Mouse (Mus musculus): ENCODE measurements at regions not wholly inside any gene's neighbourhood (a gene's known extent, or its start where the extent isn't known, plus 50 kb on each side); places are given as distances from the start of the nearest gene placed in this dataset.

GRCm38 (mm10) chr3:137019971-137020634 lies 320.8 kb upstream of the Emcn start:
- Histone ChIP-seq H3K4me3 (ENCODE audit: control insufficient read depth in 1 of 2, insufficient read depth in 1 of 2, low read depth in 1 of 2, low read length in 2 of 2) (no peak overlapping the region), H3K4me1 (ENCODE audit: control insufficient read depth in 2 of 2, insufficient read depth in 2 of 2, low read length in 2 of 2) (no peaks in the 10 kb centered on the region), H3K9ac (ENCODE audit: low read length) (no peak overlapping the region), H3K27ac (replicated peaks in 1 of 2; ENCODE audit: control insufficient read depth in 1 of 2, insufficient read depth in 1 of 2, low read depth in 2 of 2, low read length in 2 of 2) (no peak overlapping the region), H3K27me3 (ENCODE audit: control insufficient read depth, insufficient read depth, low read length) (no peaks in the 10 kb centered on the region), H3K36me3 (ENCODE audit: control insufficient read depth, insufficient read depth, low read length) (no peaks in the 10 kb centered on the region), H3K9me3 (ENCODE audit: control insufficient read depth, low read length) (no peaks in the 10 kb centered on the region), H3K4me2 (ENCODE audit: low read length) (no peak overlapping the region)
- ATAC-seq (ENCODE audit: insufficient number of reproducible peaks, insufficient read depth, low FRiP score, low read depth), result no peak
- 67% methylated on average over 3 of the region's 3 CpGs for WGBS

GRCm38 (mm10) chr3:137029546-137029945 lies 311.3 kb upstream of the Emcn start:
- no peak for ATAC-seq (ENCODE audit: insufficient number of reproducible peaks, insufficient read depth, low FRiP score, low read depth)
- Histone ChIP-seq H3K36me3 (ENCODE audit: control insufficient read depth, insufficient read depth, low read length) (no peaks in the 10 kb centered on the region), H3K9me3 (ENCODE audit: control insufficient read depth, low read length) (no peaks in the 10 kb centered on the region), H3K27ac (replicated peaks in 1 of 2; ENCODE audit: control insufficient read depth in 1 of 2, insufficient read depth in 1 of 2, low read depth in 2 of 2, low read length in 2 of 2) (no peak overlapping the region), H3K4me2 (ENCODE audit: low read length) (no peak overlapping the region), H3K27me3 (ENCODE audit: control insufficient read depth, insufficient read depth, low read length) (no peaks in the 10 kb centered on the region), H3K4me1 (ENCODE audit: control insufficient read depth in 2 of 2, insufficient read depth in 2 of 2, low read length in 2 of 2) (no peaks in the 10 kb centered on the region), H3K9ac (ENCODE audit: low read length) (no peak overlapping the region), H3K4me3 (ENCODE audit: control insufficient read depth in 1 of 2, insufficient read depth in 1 of 2, low read depth in 1 of 2, low read length in 2 of 2) (no peak overlapping the region)
- 88% methylated on average over 2 of the region's 2 CpGs for WGBS

- no peaks in the 10 kb centered on the region for H3K9me3 ChIP-seq (ENCODE audit: control insufficient read depth, low read length)
- no peaks in the 10 kb centered on the region for H3K36me3 ChIP-seq (ENCODE audit: control insufficient read depth, insufficient read depth, low read length)
- WGBS, result 65% methylated on average over 2 of the region's 2 CpGs
- ATAC-seq (ENCODE audit: insufficient number of reproducible peaks, insufficient read depth, low FRiP score, low read depth), result no peak
- H3K27ac ChIP-seq (replicated peaks in 1 of 2; ENCODE audit: control insufficient read depth in 1 of 2, insufficient read depth in 1 of 2, low read depth in 2 of 2, low read length in 2 of 2), result no peak overlapping the region
- no peak overlapping the region for H3K4me2 ChIP-seq (ENCODE audit: low read length)
- H3K4me1 ChIP-seq (ENCODE audit: control insufficient read depth in 2 of 2, insufficient read depth in 2 of 2, low read length in 2 of 2), result no peaks in the 10 kb centered on the region
- H3K27me3 ChIP-seq (ENCODE audit: control insufficient read depth, insufficient read depth, low read length), result no peaks in the 10 kb centered on the region
- H3K9ac ChIP-seq (ENCODE audit: low read length), result no peak overlapping the region
- no peak overlapping the region for H3K4me3 ChIP-seq (ENCODE audit: control insufficient read depth in 1 of 2, insufficient read depth in 1 of 2, low read depth in 1 of 2, low read length in 2 of 2)
Observed at GRCm38 (mm10) chr3:137032802-137033201, 308.1 kb upstream of the Emcn start.

GRCm38 (mm10) chr3:137039638-137040037 lies 301.2 kb upstream of the Emcn start:
- Histone ChIP-seq H3K9ac (ENCODE audit: low read length) (no peak overlapping the region), H3K4me2 (ENCODE audit: low read length) (no peak overlapping the region), H3K27me3 (ENCODE audit: control insufficient read depth, insufficient read depth, low read length) (no peaks in the 10 kb centered on the region), H3K4me3 (ENCODE audit: control insufficient read depth in 1 of 2, insufficient read depth in 1 of 2, low read depth in 1 of 2, low read length in 2 of 2) (no peak overlapping the region), H3K36me3 (ENCODE audit: control insufficient read depth, insufficient read depth, low read length) (no peaks in the 10 kb centered on the region), H3K4me1 (ENCODE audit: control insufficient read depth in 2 of 2, insufficient read depth in 2 of 2, low read length in 2 of 2) (no peaks in the 10 kb centered on the region), H3K27ac (replicated peaks in 1 of 2; ENCODE audit: control insufficient read depth in 1 of 2, insufficient read depth in 1 of 2, low read depth in 2 of 2, low read length in 2 of 2) (no peak overlapping the region), H3K9me3 (ENCODE audit: control insufficient read depth, low read length) (no peaks in the 10 kb centered on the region)
- ATAC-seq (ENCODE audit: insufficient number of reproducible peaks, insufficient read depth, low FRiP score, low read depth), result no peak
- 63% methylated on average over 8 of the region's 8 CpGs for WGBS

GRCm38 (mm10) chr3:137056544-137057224 lies 284.2 kb upstream of the Emcn start:
- ATAC-seq (ENCODE audit: insufficient number of reproducible peaks, insufficient read depth, low FRiP score, low read depth), result no peak
- Histone ChIP-seq H3K4me3 (ENCODE audit: control insufficient read depth in 1 of 2, insufficient read depth in 1 of 2, low read depth in 1 of 2, low read length in 2 of 2) (no peak overlapping the region), H3K36me3 (ENCODE audit: control insufficient read depth, insufficient read depth, low read length) (no peaks in the 10 kb centered on the region), H3K9me3 (ENCODE audit: control insufficient read depth, low read length) (no peaks in the 10 kb centered on the region), H3K27ac (replicated peaks in 1 of 2; ENCODE audit: control insufficient read depth in 1 of 2, insufficient read depth in 1 of 2, low read depth in 2 of 2, low read length in 2 of 2) (no peak overlapping the region), H3K4me1 (ENCODE audit: control insufficient read depth in 2 of 2, insufficient read depth in 2 of 2, low read length in 2 of 2) (no peaks in the 10 kb centered on the region; a peak in 1 of 4 replicates), H3K4me2 (ENCODE audit: low read length) (no peak overlapping the region), H3K27me3 (ENCODE audit: control insufficient read depth, insufficient read depth, low read length) (no peaks in the 10 kb centered on the region), H3K9ac (ENCODE audit: low read length) (no peak overlapping the region)
- WGBS, result 80% methylated on average over 6 of the region's 6 CpGs

GRCm38 (mm10) chr3:137057225-137057910 lies 283.5 kb upstream of the Emcn start:
- Histone ChIP-seq H3K36me3 (ENCODE audit: control insufficient read depth, insufficient read depth, low read length) (no peaks in the 10 kb centered on the region), H3K4me2 (ENCODE audit: low read length) (no peak overlapping the region), H3K27me3 (ENCODE audit: control insufficient read depth, insufficient read depth, low read length) (no peaks in the 10 kb centered on the region), H3K4me3 (ENCODE audit: control insufficient read depth in 1 of 2, insufficient read depth in 1 of 2, low read depth in 1 of 2, low read length in 2 of 2) (no peak overlapping the region), H3K9ac (ENCODE audit: low read length) (no peak overlapping the region), H3K27ac (replicated peaks in 1 of 2; ENCODE audit: control insufficient read depth in 1 of 2, insufficient read depth in 1 of 2, low read depth in 2 of 2, low read length in 2 of 2) (no peak overlapping the region), H3K9me3 (ENCODE audit: control insufficient read depth, low read length) (no peaks in the 10 kb centered on the region), H3K4me1 (ENCODE audit: control insufficient read depth in 2 of 2, insufficient read depth in 2 of 2, low read length in 2 of 2) (no peaks in the 10 kb centered on the region; a peak in 1 of 4 replicates)
- WGBS, result 68% methylated on average over 6 of the region's 6 CpGs
- no peak for ATAC-seq (ENCODE audit: insufficient number of reproducible peaks, insufficient read depth, low FRiP score, low read depth)

GRCm38 (mm10) chr3:137057911-137058260 lies 283.0 kb upstream of the Emcn start:
- 71% methylated on average over 4 of the region's 4 CpGs for WGBS
- no peak for ATAC-seq (ENCODE audit: insufficient number of reproducible peaks, insufficient read depth, low FRiP score, low read depth)

More at GRCm38 (mm10) chr3:137057911-137058260, 283.0 kb upstream of the Emcn start:
- no peak overlapping the region for H3K4me3 ChIP-seq (ENCODE audit: control insufficient read depth in 1 of 2, insufficient read depth in 1 of 2, low read depth in 1 of 2, low read length in 2 of 2)
- H3K27ac ChIP-seq (replicated peaks in 1 of 2; ENCODE audit: control insufficient read depth in 1 of 2, insufficient read depth in 1 of 2, low read depth in 2 of 2, low read length in 2 of 2), result no peak overlapping the region
- no peaks in the 10 kb centered on the region; a peak in 1 of 4 replicates for H3K4me1 ChIP-seq (ENCODE audit: control insufficient read depth in 2 of 2, insufficient read depth in 2 of 2, low read length in 2 of 2)
- no peaks in the 10 kb centered on the region for H3K9me3 ChIP-seq (ENCODE audit: control insufficient read depth, low read length)
- no peaks in the 10 kb centered on the region for H3K36me3 ChIP-seq (ENCODE audit: control insufficient read depth, insufficient read depth, low read length)
- no peak overlapping the region for H3K9ac ChIP-seq (ENCODE audit: low read length)
- H3K4me2 ChIP-seq (ENCODE audit: low read length), result no peak overlapping the region
- H3K27me3 ChIP-seq (ENCODE audit: control insufficient read depth, insufficient read depth, low read length), result no peaks in the 10 kb centered on the region

Data from heart, embryonic 14.5 days (tissue).